Mouse (Mus musculus) C2C12 (cell line): Measurements from ENCODE around the gene Klhdc10.

ENCODE experiments used
- CEBPB ChIP-seq: IDR thresholded peaks from one replicate; pipeline ENCODE4 v1.6.1; 2011; ENCODE audit warnings: low read depth, mild to moderate bottlenecking, control low read depth, moderate library complexity
- CTCF ChIP-seq: IDR thresholded peaks from one replicate; pipeline ENCODE4 v1.5.1; 2011; ENCODE audit not compliant: control insufficient read depth, insufficient read depth, insufficient read length
- FOSL1 ChIP-seq: IDR thresholded peaks from one replicate; pipeline ENCODE4 v1.8.0; 2011; ENCODE audit warnings: mild to moderate bottlenecking, low read length; ENCODE audit not compliant: poor library complexity, insufficient read depth, severe bottlenecking
- MAX ChIP-seq: IDR thresholded peaks from one replicate; pipeline ENCODE4 v1.6.1; 2011; ENCODE audit warnings: mild to moderate bottlenecking, control low read depth
- MYOD1 ChIP-seq: IDR thresholded peaks from one replicate; pipeline ENCODE4 v1.6.1; 2011; ENCODE audit warnings: low read depth; ENCODE audit not compliant: control insufficient read depth, insufficient read length
- MYOG ChIP-seq: IDR thresholded peaks from one replicate; pipeline ENCODE4 v1.6.1; 2011; ENCODE audit not compliant: control insufficient read depth, insufficient read length; ENCODE audit errors: extremely low read depth
- USF1 ChIP-seq: IDR thresholded peaks from one replicate; pipeline ENCODE4 v1.6.1; 2011; ENCODE audit warnings: low read depth, mild to moderate bottlenecking, control low read depth, moderate library complexity

DNA sequence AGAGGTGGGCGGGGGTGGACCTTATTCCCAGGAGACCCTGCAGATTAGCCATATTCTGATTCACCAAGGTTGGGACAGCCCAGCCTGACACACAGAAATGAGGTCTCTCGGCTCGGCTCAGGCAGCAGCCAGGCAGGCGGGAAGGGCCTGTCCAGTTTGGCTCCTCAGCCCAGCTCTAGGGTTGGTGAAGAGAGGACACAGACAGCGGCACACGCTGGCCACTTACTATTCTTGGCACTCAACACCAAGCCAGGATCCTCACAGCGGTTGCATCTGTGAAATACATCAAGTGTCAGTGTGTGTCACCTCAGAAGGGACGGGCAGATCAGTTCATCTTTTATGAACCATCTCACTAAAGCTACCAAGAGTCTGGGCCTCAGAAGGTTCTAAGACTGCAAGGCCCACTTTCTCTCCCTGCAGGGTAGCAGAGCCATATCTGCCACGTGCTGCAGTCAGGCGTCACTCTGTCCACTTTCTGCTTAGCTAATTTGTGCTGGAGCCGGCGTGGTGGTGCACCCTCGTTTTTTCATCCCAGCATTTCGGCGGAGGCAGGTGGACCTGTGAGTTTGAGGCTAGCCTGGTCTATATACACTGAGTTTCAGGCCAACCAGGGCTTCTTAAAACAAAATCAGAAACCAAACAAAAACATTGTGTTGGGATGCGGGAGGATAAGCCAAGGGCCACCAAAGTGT lies 57.5 kb downstream of the Klhdc10 start:
- TF ChIP-seq CTCF (no peak), MYOD1 (no peak), MAX (no peak), USF1 (no peak), CEBPB (no peak), FOSL1 (no peak), MYOG (no peak)
